Mouse (Mus musculus): ENCODE results near the gene Otub2.

DNA sequence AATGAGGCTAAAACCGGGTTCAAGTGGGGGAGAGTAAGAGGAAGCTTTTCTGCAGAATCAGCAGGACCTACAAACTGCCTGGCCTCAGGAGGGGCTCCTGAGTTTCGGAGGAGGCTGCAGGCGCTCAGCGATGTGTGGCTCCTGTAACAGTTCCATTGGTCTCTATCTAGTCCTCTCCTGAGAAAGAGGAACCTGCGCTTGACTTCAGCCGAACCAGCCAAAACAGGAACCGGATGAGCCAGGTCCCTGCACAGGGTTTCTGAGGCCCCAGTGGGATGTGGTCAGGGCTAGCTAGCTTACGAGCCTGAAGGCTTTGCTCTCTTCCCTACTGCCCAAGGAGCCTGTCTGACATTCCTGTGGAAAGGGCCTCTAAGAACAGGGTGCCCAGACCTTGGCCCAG is 45.0 kb upstream of the Otub2 start:
- TF ChIP-seq POLR2A (IDR thresholded peaks at IDR 0.05; ENCODE audit: insufficient read length, low read depth) (no peak), TCF12 (IDR thresholded peaks at IDR 0.05; ENCODE audit: insufficient read depth, poor library complexity, severe bottlenecking) (no peak), TCF3 (IDR thresholded peaks at IDR 0.05; ENCODE audit: insufficient read length, low read depth) (no peak), USF1 (IDR thresholded peaks at IDR 0.05; ENCODE audit: low read depth) (no peak), POLR2AphosphoS2 (IDR thresholded peaks at IDR 0.05; ENCODE audit: insufficient read length, low read depth) (no peak), MYOD1 (IDR thresholded peaks at IDR 0.05; ENCODE audit: control insufficient read depth in 1 of 3, insufficient read length in 2 of 3, low read depth in 2 of 3) (no peak), MAX (IDR thresholded peaks at IDR 0.05; ENCODE audit: low read depth) (no peak), E2F4 (IDR thresholded peaks at IDR 0.05; ENCODE audit: insufficient read depth) (no peak)

Measured in myocyte (in vitro differentiated cells).